Mouse (Mus musculus) limb, embryonic 15.5 days (tissue): ENCODE data around the gene Cxcl17. TPM values are rescaled to one million over a fixed set of nuclear protein-coding genes. Genes with fewer than 3 reads are reported as not detected.
A peak's percentile ranks its signal among the peaks of the same experiment; 100 is the strongest.

Source experiments
- ATAC-seq: fragments of 200-750 bp; cut with Nextera tagmentation; 2 replicates; pipeline ENCODE4 v1.8.0; 2017; ENCODE audit warnings: low read depth, moderate TSS enrichment; ENCODE audit not compliant: insufficient number of reproducible peaks, low FRiP score, low TSS enrichment
- H3K27ac ChIP-seq: fragments of 300-500 bp; sonication (generic); 2 replicates; pipeline ENCODE4 v1.5.1; 2015; ENCODE audit warnings: moderate library complexity, mild to moderate bottlenecking, inconsistent platforms
- H3K27me3 ChIP-seq: fragments of 300-500 bp; sonication (generic); 2 replicates; pipeline ENCODE4 v1.6.1; 2015; ENCODE audit warnings: inconsistent platforms
- H3K36me3 ChIP-seq: fragments of 300-500 bp; sonication (generic); 2 replicates; pipeline ENCODE4 v1.6.1; 2015; ENCODE audit warnings: inconsistent platforms
- H3K4me1 ChIP-seq: fragments of 300-500 bp; sonication (generic); 2 replicates; pipeline ENCODE4 v1.6.1; 2015; ENCODE audit warnings: inconsistent platforms
- H3K4me2 ChIP-seq: fragments of 300-500 bp; sonication (generic); 2 replicates; pipeline ENCODE4 v1.6.1; 2015; ENCODE audit warnings: mild to moderate bottlenecking, inconsistent platforms
- H3K4me3 ChIP-seq: fragments of 300-500 bp; sonication (generic); 2 replicates; pipeline ENCODE4 v1.5.1; 2015; ENCODE audit warnings: mild to moderate bottlenecking, inconsistent platforms
- H3K9ac ChIP-seq: fragments of 300-500 bp; sonication (generic); 2 replicates; pipeline ENCODE4 v1.6.1; 2015; ENCODE audit warnings: inconsistent platforms
- H3K9me3 ChIP-seq: fragments of 300-500 bp; sonication (generic); 2 replicates; pipeline ENCODE4 v1.6.1; 2016; ENCODE audit warnings: inconsistent platforms
- WGBS: fragments of 180-500 bp; shearing (Covaris S2); methylation state at CpG from one replicate; pipeline ENCODE4 v1.1.7; 2015; 5-methylcytosine and 5-hydroxymethylcytosine counted together
- polyA plus RNA-seq: library from polyadenylated mRNA; unstranded; fragments of >200 nt; fragmentation: Nextera tagmentation; extraction: Ambion mirVana; gene quantifications from 2 replicates; pipeline ENCODE4 v1.2.1, GENCODE M21; 2015

Cxcl17 gene
- polyA plus RNA-seq, 1 experiment from 2014 or later, result 0.20 TPM

DNA sequence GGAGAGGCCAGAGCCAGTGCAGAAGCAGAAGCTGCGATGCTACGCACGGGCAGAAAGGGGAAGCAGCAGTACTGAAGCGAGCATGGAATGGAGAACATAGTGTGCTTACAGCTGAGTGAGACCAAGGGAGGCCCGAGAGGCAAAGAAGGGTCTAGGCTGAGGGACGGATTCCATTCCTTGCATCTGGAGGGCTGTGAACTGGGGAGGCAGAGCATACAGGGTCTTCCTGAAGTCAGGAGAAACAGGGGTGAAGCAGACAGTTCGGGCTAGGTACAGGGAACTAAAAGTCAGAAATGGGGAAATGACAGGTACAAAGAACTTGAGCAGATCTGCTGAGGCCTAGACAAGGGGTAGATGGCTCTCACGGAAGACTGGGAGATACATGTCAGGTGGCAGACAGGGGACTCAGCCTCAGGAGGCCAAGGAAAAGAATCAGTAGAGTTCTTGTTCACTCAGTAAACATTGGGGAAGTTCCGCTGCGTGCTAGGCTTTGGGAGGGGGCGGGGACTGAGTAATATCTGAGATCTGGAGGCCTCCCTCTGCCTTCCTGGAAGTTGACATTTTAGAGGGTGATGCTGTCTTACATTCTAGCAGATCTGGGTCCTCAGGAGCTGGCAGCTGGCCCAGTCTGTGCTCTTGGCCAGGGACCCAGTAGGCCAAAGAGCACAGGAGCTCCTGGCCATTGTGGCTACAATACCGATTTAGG, 26.7 kb downstream of the Cxcl17 start:
- H3K9me3 ChIP-seq, result no peaks in the 10 kb centered on the region
- no peak for ATAC-seq
- peaks cover 62% of the 10 kb centered on the region for H3K36me3 ChIP-seq
- H3K27me3 ChIP-seq, result no peaks in the 10 kb centered on the region
- H3K9ac ChIP-seq, result no peak overlapping the region
- H3K4me2 ChIP-seq, result no peak overlapping the region
- no peak overlapping the region; the same call in 1 of the 2 replicates for H3K27ac ChIP-seq
- H3K4me1 ChIP-seq, result peaks cover 24% of the 10 kb centered on the region
- H3K4me3 ChIP-seq, result no peak overlapping the region
- WGBS, result 72% methylated on average over 12 of the region's 12 CpGs

DNA sequence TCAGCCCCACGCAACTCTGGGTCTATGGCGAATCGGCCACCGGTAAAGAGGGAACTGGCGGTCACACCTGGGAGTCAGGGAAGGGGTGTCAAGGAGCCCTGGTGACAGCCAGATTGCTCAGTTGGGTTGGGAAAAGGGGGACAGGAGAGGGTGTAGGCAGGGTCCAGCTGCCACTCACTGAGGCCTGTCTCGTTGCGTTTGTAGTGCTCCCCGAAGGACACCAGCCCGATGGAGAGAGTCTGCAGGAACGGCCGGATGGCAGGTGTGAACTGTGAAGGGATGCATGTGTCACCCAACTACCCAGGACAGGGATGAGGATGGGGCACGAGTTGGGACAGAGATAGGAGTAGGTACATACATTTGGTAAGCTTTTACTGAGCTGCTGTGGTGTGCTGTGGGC, 27.4 kb downstream of the Cxcl17 start:
- whole genome bisulfite sequencing, result 91% methylated on average over 12 of the region's 12 CpGs
- no peak overlapping the region for H3K9ac ChIP-seq
- H3K4me1 ChIP-seq, result peaks cover 23% of the 10 kb centered on the region
- no peak overlapping the region for H3K4me3 ChIP-seq
- no peak overlapping the region for H3K4me2 ChIP-seq
- H3K27ac ChIP-seq, result no peak overlapping the region
- no peaks in the 10 kb centered on the region for H3K27me3 ChIP-seq
- no peak for ATAC-seq
- peaks cover 62% of the 10 kb centered on the region for H3K36me3 ChIP-seq
- H3K9me3 ChIP-seq, result no peaks in the 10 kb centered on the region

GRCm38 (mm10) chr7:25384818-25385217, 27.9 kb downstream of the Cxcl17 start:
- Histone ChIP-seq H3K9me3 (no peaks in the 10 kb centered on the region), H3K4me2 (no peak overlapping the region), H3K4me3 (no peak overlapping the region), H3K27ac (no peak overlapping the region), H3K9ac (no peak overlapping the region), H3K27me3 (no peaks in the 10 kb centered on the region), H3K4me1 (peaks cover 23% of the 10 kb centered on the region), H3K36me3 (peaks cover 62% of the 10 kb centered on the region)
- ATAC-seq, result no peak
- WGBS, result 89% methylated on average over 9 of the region's 9 CpGs

DNA sequence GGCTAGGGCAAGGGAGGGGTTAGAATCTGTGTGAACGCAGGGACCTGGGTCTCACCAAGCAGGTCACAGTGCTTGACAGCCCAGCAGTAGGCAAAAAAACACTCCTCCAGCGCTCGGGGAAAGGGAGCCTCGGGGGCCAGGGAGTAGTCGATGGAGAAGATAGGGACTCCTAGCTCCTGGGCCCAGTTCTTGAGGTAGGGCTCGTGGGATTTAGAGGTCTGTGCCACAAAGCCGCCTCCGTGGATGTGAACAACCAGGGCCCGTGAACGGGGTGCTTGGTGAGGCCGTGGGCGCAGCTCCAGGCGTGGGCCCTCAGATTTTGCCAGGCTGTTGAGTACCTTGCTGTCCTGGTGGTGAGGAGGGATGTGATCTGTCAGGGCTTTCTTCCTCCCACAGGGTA, 28.4 kb downstream of the Cxcl17 start:
- Histone ChIP-seq H3K9me3 (no peaks in the 10 kb centered on the region), H3K36me3 (peaks cover 62% of the 10 kb centered on the region), H3K9ac (no peak overlapping the region), H3K27me3 (no peaks in the 10 kb centered on the region), H3K27ac (no peak overlapping the region), H3K4me3 (no peak overlapping the region), H3K4me2 (no peak overlapping the region), H3K4me1 (peaks cover 24% of the 10 kb centered on the region)
- no peak for ATAC-seq
- 91% methylated on average over 13 of the region's 13 CpGs for WGBS

- Histone ChIP-seq H3K9me3 (no peaks in the 10 kb centered on the region), H3K36me3 (peaks cover 62% of the 10 kb centered on the region), H3K9ac (no peak overlapping the region), H3K27ac (no peak overlapping the region), H3K4me3 (no peak overlapping the region), H3K27me3 (no peaks in the 10 kb centered on the region), H3K4me2 (no peak overlapping the region), H3K4me1 (peaks cover 28% of the 10 kb centered on the region)
- 77% methylated on average over 4 of the region's 4 CpGs for WGBS
- ATAC-seq, result no peak
Observed at GRCm38 (mm10) chr7:25383891-25384290, 28.8 kb downstream of the Cxcl17 start.

GRCm38 (mm10) chr7:25383385-25383784, 29.3 kb downstream of the Cxcl17 start:
- Histone ChIP-seq H3K36me3 (peaks cover 59% of the 10 kb centered on the region), H3K4me1 (peaks cover 28% of the 10 kb centered on the region), H3K9ac (no peak overlapping the region), H3K4me3 (no peak overlapping the region), H3K27ac (no peak overlapping the region), H3K4me2 (no peak overlapping the region), H3K27me3 (no peaks in the 10 kb centered on the region), H3K9me3 (no peaks in the 10 kb centered on the region)
- WGBS, result 88% methylated on average over 7 of the region's 7 CpGs
- no peak for ATAC-seq

- Histone ChIP-seq H3K27ac (no peak overlapping the region), H3K9ac (no peak overlapping the region), H3K4me2 (no peak overlapping the region), H3K4me3 (no peak overlapping the region), H3K36me3 (peaks cover 50% of the 10 kb centered on the region), H3K27me3 (no peaks in the 10 kb centered on the region), H3K9me3 (no peaks in the 10 kb centered on the region), H3K4me1 (peaks cover 28% of the 10 kb centered on the region)
- ATAC-seq, result no peak
Observed at GRCm38 (mm10) chr7:25382541-25382940, 30.1 kb downstream of the Cxcl17 start.

- peaks cover 41% of the 10 kb centered on the region for H3K36me3 ChIP-seq
- 0 out of 2 replicates have a peak, but pooled peaks have one; percentile 5 for ATAC-seq
- peaks cover 33% of the 10 kb centered on the region for H3K4me1 ChIP-seq
- H3K27ac ChIP-seq, result no peak overlapping the region
- no peaks in the 10 kb centered on the region for H3K27me3 ChIP-seq
- H3K9me3 ChIP-seq, result no peaks in the 10 kb centered on the region
- no peak overlapping the region for H3K4me3 ChIP-seq
- WGBS, result 36% methylated on average over 3 of the region's 3 CpGs
- no peak overlapping the region for H3K4me2 ChIP-seq
- H3K9ac ChIP-seq, result no peak overlapping the region
Observed at GRCm38 (mm10) chr7:25381284-25381680, 31.4 kb downstream of the Cxcl17 start.

- Histone ChIP-seq H3K4me1 (peaks cover 32% of the 10 kb centered on the region), H3K9ac (no peak overlapping the region), H3K4me3 (no peak overlapping the region), H3K27me3 (no peaks in the 10 kb centered on the region), H3K4me2 (peak overlapping the region; percentile 70), H3K27ac (no peak overlapping the region), H3K36me3 (peaks cover 37% of the 10 kb centered on the region), H3K9me3 (no peaks in the 10 kb centered on the region)
- ATAC-seq, result no peak
- WGBS, result 61% methylated on average over 18 of the region's 18 CpGs
Observed at GRCm38 (mm10) chr7:25380392-25381283, 32.0 kb downstream of the Cxcl17 start.

GRCm38 (mm10) chr7:25379551-25380351, 32.9 kb downstream of the Cxcl17 start:
- peak overlapping the region; percentile 42 for H3K4me3 ChIP-seq
- H3K4me2 ChIP-seq, result peak overlapping the region; percentile 70
- no peaks in the 10 kb centered on the region for H3K27me3 ChIP-seq
- H3K27ac ChIP-seq, result peak overlapping the region; percentile 24; the same call in 1 of the 2 replicates
- H3K9me3 ChIP-seq, result no peaks in the 10 kb centered on the region
- H3K9ac ChIP-seq, result peak overlapping the region; percentile 21; the same call in 1 of the 2 replicates
- peak; percentile 50; the same call in 1 of the 2 replicates for ATAC-seq
- peaks cover 32% of the 10 kb centered on the region for H3K4me1 ChIP-seq
- WGBS, result 3% methylated on average over 40 of the region's 42 CpGs
- H3K36me3 ChIP-seq, result peaks cover 28% of the 10 kb centered on the region

GRCm38 (mm10) chr7:25378181-25379100, 34.2 kb downstream of the Cxcl17 start:
- H3K4me1 ChIP-seq, result peaks cover 32% of the 10 kb centered on the region
- no peak overlapping the region for H3K4me3 ChIP-seq
- WGBS, result 83% methylated on average over 13 of the region's 13 CpGs
- no peak overlapping the region for H3K4me2 ChIP-seq
- H3K36me3 ChIP-seq, result peaks cover 15% of the 10 kb centered on the region
- no peak overlapping the region for H3K27ac ChIP-seq
- no peaks in the 10 kb centered on the region for H3K27me3 ChIP-seq
- no peaks in the 10 kb centered on the region for H3K9me3 ChIP-seq
- no peak for ATAC-seq
- H3K9ac ChIP-seq, result no peak overlapping the region
